Mouse (Mus musculus) myocyte (in vitro differentiated cells): ENCODE measurements around the gene Kif28. TPM values are rescaled to one million over a fixed set of nuclear protein-coding genes. Genes with fewer than 3 reads are reported as not detected.

Experiments
- H3K27me3 ChIP-seq: one replicate; pipeline ENCODE4 v1.6.1; 2011; ENCODE audit not compliant: control insufficient read depth, insufficient read depth, insufficient read length
- H3K36me3 ChIP-seq: one replicate; pipeline ENCODE4 v1.6.1; 2011; ENCODE audit not compliant: control insufficient read depth, insufficient read depth
- H3K4me2 ChIP-seq: one replicate; pipeline ENCODE4 v1.6.1; 2011; ENCODE audit warnings: low read depth, control low read depth
- H3K4me3 ChIP-seq: one replicate; pipeline ENCODE4 v1.5.1; 2011; ENCODE audit warnings: mild to moderate bottlenecking, control low read depth, moderate library complexity
- H3K79me2 ChIP-seq: one replicate; pipeline ENCODE4 v1.6.1; 2011; ENCODE audit not compliant: control insufficient read depth, insufficient read depth
- H3ac ChIP-seq: one replicate; pipeline ENCODE4 v1.6.1; 2011; ENCODE audit not compliant: control insufficient read depth, insufficient read length
- CEBPB ChIP-seq: IDR thresholded peaks from 2 replicates; pipeline ENCODE4 v1.6.1; 2011; ENCODE audit warnings: mild to moderate bottlenecking, moderate library complexity; ENCODE audit not compliant: poor library complexity, insufficient read depth, severe bottlenecking
- E2F4 ChIP-seq: IDR thresholded peaks from one replicate; pipeline ENCODE4 v1.6.1; 2011; ENCODE audit warnings: mild to moderate bottlenecking, control low read depth, moderate library complexity; ENCODE audit not compliant: insufficient read depth
- MAX ChIP-seq: IDR thresholded peaks from one replicate; pipeline ENCODE4 v1.6.1; 2011; ENCODE audit warnings: low read depth, mild to moderate bottlenecking, control low read depth
- MYOD1 ChIP-seq, 3 experiments: IDR thresholded peaks; one replicate each; pipeline ENCODE4 v1.6.1; 2011; ENCODE audit warnings: control low read depth in 2 of 3, low read depth in 2 of 3, mild to moderate bottlenecking in 2 of 3, moderate library complexity in 1 of 3; ENCODE audit not compliant: insufficient read length in 2 of 3, control insufficient read depth in 1 of 3
- MYOG ChIP-seq, 3 experiments: IDR thresholded peaks; one replicate each; pipeline ENCODE4 v1.6.1; 2011; ENCODE audit warnings: control low read depth in 2 of 3, low read depth in 2 of 3, mild to moderate bottlenecking in 2 of 3; ENCODE audit not compliant: insufficient read length in 2 of 3, control insufficient read depth in 1 of 3, insufficient read depth in 1 of 3
- POLR2A ChIP-seq: IDR thresholded peaks from one replicate; pipeline ENCODE4 v1.6.1; 2011; ENCODE audit warnings: low read depth, mild to moderate bottlenecking, control low read depth, moderate library complexity; ENCODE audit not compliant: insufficient read length
- POLR2AphosphoS2 ChIP-seq: IDR thresholded peaks from one replicate; pipeline ENCODE4 v1.6.1; 2011; ENCODE audit warnings: low read depth, control low read depth; ENCODE audit not compliant: insufficient read length
- REST ChIP-seq: IDR thresholded peaks from one replicate; pipeline ENCODE4 v1.6.1; 2011; ENCODE audit warnings: mild to moderate bottlenecking, control low read depth, moderate library complexity; ENCODE audit not compliant: insufficient read depth, insufficient read length
- SRF ChIP-seq: IDR thresholded peaks from one replicate; pipeline ENCODE4 v1.6.1; 2011; ENCODE audit warnings: low read depth; ENCODE audit not compliant: control insufficient read depth, insufficient read length
- TCF12 ChIP-seq: IDR thresholded peaks from one replicate; pipeline ENCODE4 v1.6.1; 2011; ENCODE audit warnings: mild to moderate bottlenecking, control low read depth; ENCODE audit not compliant: poor library complexity, insufficient read depth, severe bottlenecking
- TCF3 ChIP-seq: IDR thresholded peaks from one replicate; pipeline ENCODE4 v1.6.1; 2011; ENCODE audit warnings: low read depth, control low read depth; ENCODE audit not compliant: insufficient read length
- USF1 ChIP-seq: IDR thresholded peaks from one replicate; pipeline ENCODE4 v1.6.1; 2011; ENCODE audit warnings: low read depth, mild to moderate bottlenecking, control low read depth, moderate library complexity
- polyA plus RNA-seq: library from polyadenylated mRNA; unstranded; fragments of >200 nt; fragmentation: generic; extraction: Trizol; gene quantifications from one replicate; pipeline ENCODE4 v1.2.1, GENCODE M21; 2012; ENCODE audit warnings: missing spikeins

Gene Kif28
- polyA plus RNA-seq, 1 experiment: 0.06 TPM

DNA sequence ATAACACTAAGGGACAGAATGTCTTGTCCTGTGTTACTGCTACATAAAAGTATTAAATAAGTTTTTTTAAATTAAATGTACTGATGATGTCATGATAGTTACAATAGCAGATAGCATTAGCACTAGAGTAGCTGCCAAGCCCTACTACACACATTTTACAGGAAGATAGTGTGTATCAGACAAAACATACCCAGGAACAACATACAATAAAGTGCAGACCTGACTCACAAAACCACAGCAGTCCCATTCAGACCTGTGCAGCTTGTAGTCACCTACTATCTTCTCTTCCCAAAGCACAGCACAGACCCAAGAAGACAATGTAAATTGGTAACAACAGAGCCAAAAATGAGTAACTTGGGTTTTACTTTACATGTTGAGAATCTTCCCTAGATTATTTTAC is 11.4 kb upstream of the Kif28 start:
- H3K4me2 ChIP-seq: no peak overlapping the region
- TF ChIP-seq TCF3: no peak
- TF ChIP-seq E2F4: no peak
- no peak overlapping the region for H3ac ChIP-seq
- H3K36me3 ChIP-seq: peaks cover 75% of the 10 kb centered on the region
- no peaks in the 10 kb centered on the region for H3K27me3 ChIP-seq
- peaks cover under 1% of the 10 kb centered on the region for H3K79me2 ChIP-seq
- H3K4me3 ChIP-seq: no peak overlapping the region

DNA sequence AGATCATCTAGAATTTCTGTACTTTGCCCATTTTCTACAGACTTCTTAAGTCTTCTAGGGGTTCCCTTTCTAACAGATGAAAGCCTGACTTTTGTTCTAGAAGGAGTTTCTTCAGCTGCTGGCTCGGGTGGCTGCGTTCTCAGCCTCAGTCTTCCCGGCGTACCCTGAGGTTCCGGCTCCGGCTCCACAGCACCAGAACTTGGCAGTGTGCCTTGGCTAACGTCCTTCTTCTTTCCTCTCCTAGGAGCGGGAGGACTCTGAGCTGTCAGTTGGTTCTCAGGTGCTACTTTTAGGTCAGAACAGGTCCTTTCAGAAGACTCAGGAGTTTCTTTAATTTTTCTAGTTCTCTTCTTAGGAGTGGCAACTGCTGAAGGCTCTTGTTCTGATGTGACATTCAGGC is 7.9 kb upstream of the Kif28 start:
- no peak overlapping the region for H3K4me3 ChIP-seq
- H3K36me3 ChIP-seq: peaks cover 53% of the 10 kb centered on the region
- no peak for TF ChIP-seq POLR2A
- TF ChIP-seq MYOD1 (IDR thresholded peaks at IDR 0.05; ENCODE audit: control insufficient read depth in 1 of 3, insufficient read length in 2 of 3, low read depth in 2 of 3): no peak
- TF ChIP-seq TCF3: no peak
- TF ChIP-seq MYOG (IDR thresholded peaks at IDR 0.05; ENCODE audit: control insufficient read depth in 1 of 3, insufficient read depth in 1 of 3, insufficient read length in 2 of 3, low read depth in 2 of 3): no peak
- no peak overlapping the region for H3K4me2 ChIP-seq
- H3K79me2 ChIP-seq: peaks cover 11% of the 10 kb centered on the region
- no peaks in the 10 kb centered on the region for H3K27me3 ChIP-seq
- no peak overlapping the region for H3ac ChIP-seq

DNA sequence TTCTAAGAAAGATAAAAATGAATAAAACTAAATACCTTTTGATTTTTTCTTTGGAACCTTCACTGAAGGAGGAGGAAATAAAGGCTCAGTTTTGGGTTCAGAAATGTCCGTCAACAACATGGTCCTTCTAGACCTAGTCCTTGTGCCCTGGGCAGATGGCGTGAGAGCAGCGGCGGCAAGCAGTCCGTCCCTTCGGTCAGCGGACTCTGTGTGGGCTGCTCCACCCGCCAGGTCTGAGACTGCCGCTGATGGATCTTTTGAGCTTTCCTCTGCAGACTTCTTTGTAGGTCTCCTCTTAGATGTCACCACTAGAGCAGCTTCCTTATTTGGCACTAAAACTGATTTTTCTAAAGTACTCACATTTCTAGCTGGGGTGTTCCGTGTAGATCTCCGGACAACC is 7.2 kb upstream of the Kif28 start:
- H3K27me3 ChIP-seq: no peaks in the 10 kb centered on the region
- H3K79me2 ChIP-seq: peaks cover 11% of the 10 kb centered on the region
- no peak for TF ChIP-seq TCF12
- no peak for TF ChIP-seq USF1
- TF ChIP-seq MAX: no peak
- H3K4me2 ChIP-seq: no peak overlapping the region
- peaks cover 52% of the 10 kb centered on the region for H3K36me3 ChIP-seq
- no peak overlapping the region for H3K4me3 ChIP-seq
- H3ac ChIP-seq: no peak overlapping the region

DNA sequence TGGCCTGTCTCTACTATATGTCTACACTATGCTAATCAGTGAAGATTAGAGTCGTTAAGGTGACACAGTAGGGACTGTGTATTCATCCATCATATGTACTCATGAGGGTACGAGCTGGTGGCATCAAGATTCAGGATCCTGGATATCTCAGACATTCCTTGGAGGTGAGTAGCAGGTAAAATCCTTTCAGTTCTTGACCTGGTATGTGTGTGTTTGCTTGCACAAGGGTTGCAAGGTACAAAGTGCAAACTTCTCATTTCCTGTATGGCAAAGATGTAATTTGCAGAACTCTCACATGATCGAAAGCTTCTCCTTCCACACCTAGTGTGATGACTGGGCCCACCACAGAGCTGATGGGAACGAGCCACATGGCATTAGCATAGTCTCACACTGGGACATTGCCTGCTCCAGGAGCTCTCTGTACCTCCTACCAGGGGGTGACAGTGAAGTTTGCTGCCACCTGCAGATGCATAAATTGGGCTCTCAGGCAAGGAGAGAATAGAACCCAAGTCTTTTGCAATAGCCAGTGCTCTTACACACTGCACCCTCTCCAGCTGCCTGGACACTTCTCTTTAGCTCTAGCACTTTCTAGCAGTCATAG is 1.4 kb downstream of the Kif28 start:
- no peak overlapping the region for H3K4me2 ChIP-seq
- TF ChIP-seq POLR2AphosphoS2: peak; percentile 22
- no peak for TF ChIP-seq POLR2A

DNA sequence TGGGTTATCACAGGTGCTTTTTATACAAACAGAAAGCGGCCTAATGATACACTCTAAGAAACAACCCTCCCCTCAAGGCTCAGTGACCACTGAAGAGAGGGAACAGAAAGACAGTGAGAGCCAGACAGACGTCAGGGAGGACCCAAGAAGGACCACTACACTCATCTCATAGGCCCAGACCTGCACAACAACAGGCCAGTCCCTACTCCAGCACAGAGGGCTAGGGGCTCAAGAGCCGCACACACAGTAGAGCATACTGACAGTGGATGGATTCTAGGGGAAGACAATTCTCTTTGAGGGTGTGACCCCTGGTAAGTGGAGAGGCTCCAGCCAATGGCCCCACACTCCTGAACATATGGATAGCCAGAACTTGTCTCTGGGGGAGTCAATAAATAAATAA is 8.6 kb downstream of the Kif28 start:
- TF ChIP-seq MAX (no peak), CEBPB (no peak), POLR2A (no peak), USF1 (no peak), MYOG (IDR thresholded peaks at IDR 0.05; ENCODE audit: control insufficient read depth in 1 of 3, insufficient read depth in 1 of 3, insufficient read length in 2 of 3, low read depth in 2 of 3) (no peak), MYOD1 (IDR thresholded peaks at IDR 0.05; ENCODE audit: control insufficient read depth in 1 of 3, insufficient read length in 2 of 3, low read depth in 2 of 3) (no peak), POLR2AphosphoS2 (no peak), TCF12 (no peak), E2F4 (no peak), TCF3 (no peak), REST (no peak), SRF (no peak)
- H3K79me2 ChIP-seq: no peaks in the 10 kb centered on the region
- H3K4me2 ChIP-seq: no peak overlapping the region
- no peak overlapping the region for H3ac ChIP-seq
- no peak overlapping the region for H3K4me3 ChIP-seq
- H3K36me3 ChIP-seq: no peaks in the 10 kb centered on the region
- peaks cover 12% of the 10 kb centered on the region for H3K27me3 ChIP-seq

More for the DNA sequence above, 1.4 kb downstream of the Kif28 start:
- no peak overlapping the region for H3ac ChIP-seq
- H3K79me2 ChIP-seq: no peaks in the 10 kb centered on the region
- H3K4me3 ChIP-seq: no peak overlapping the region
- peaks cover 26% of the 10 kb centered on the region for H3K36me3 ChIP-seq
- H3K27me3 ChIP-seq: no peaks in the 10 kb centered on the region

DNA sequence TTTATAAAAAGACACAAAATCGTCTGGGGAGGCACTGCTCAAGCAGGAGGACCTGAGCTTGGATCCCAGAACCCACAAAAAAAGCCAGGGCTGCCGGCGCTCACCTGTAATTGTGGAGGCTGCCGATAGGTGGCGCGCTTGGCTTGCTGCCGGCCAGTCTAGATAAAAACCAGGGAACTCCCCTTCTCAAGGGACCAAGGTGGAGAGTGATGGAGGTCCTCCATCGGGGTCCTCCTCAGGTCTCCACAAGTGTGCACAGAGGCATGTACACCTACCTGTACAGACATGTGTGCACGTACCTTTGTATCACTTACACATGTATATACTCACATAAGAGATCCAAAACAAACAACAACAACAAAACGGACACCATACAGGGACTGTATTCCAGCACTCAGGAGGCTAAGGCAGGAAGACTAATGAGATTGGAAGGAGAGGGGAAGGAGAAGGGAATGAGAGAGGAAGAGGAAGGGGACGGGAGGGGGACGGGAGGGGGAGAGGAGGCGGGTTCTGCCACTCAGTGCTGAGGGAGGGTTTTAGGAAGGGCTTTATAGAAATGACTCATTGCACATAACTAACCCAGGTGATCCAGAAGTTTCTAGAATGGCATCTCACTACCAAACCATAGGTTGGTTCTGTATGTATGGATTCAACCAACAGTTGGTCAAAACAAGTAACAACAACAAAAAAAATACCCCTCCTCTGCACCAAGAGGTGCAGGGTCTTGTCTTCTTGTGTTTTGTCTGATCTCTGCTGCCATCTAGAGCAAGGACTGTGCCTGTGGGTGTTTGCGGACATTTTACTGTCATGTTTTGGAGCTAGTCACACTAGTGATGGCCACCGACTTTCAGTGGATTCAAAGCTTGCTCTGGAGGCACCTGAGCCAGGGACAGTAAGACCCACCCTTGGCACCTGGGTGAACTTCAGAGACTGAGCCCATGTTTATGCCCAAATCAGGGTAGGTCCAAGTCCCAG is 10.3 kb downstream of the Kif28 start:
- H3K36me3 ChIP-seq: no peaks in the 10 kb centered on the region
- TF ChIP-seq SRF (no peak), MAX (no peak), MYOD1 (IDR thresholded peaks at IDR 0.05; ENCODE audit: control insufficient read depth in 1 of 3, insufficient read length in 2 of 3, low read depth in 2 of 3) (no peak)
- no peaks in the 10 kb centered on the region for H3K79me2 ChIP-seq
- no peak overlapping the region for H3K4me3 ChIP-seq
- peaks cover 20% of the 10 kb centered on the region for H3K27me3 ChIP-seq
- peak overlapping the region; percentile 21 for H3K4me2 ChIP-seq
- no peak overlapping the region for H3ac ChIP-seq
